Mouse (Mus musculus) adrenal gland, adult 2 months (tissue): ENCODE data around the gene Mad1l1. TPM values are rescaled to one million over a fixed set of nuclear protein-coding genes. Genes with fewer than 3 reads are reported as not detected.

Experiments used
- DNase-seq: peaks from one replicate; pipeline ENCODE4 v3.0.0; 2021
- polyA plus RNA-seq: library from polyadenylated mRNA; depleted of rRNA; stranded (reverse); fragments of >200 nt; gene quantifications from 2 replicates; pipeline ENCODE4 v1.2.3, GENCODE M21; 2012
- total RNA-seq, 2 experiments: library from RNA; stranded (reverse); gene quantifications; 2 replicates each; pipeline ENCODE4 v1.2.3; 2021

Gene Mad1l1
- total and polyA plus RNA-seq, 3 experiments: 12.4 to 21.0 (median 20.5) TPM

DNA sequence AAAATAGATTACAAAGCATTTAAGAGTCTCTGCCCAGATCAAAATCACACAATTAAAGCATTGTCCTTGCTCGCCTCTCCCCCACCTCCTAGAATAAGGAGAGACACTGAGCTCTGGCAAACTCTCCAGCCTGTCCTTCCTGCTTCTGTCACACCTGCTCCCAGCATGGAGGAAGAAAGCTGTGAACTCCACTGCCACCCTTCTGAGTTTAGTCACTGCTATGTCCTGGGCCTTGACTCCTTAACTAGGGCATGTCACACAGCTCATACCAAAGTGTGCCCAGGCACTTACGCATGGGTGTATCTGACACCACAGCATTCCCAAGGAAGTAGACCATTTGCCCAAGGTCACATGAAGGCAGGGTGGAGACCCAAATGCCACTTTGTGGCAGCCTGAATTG, 275.9 kb downstream of the Mad1l1 start:
- no peak for DNase-seq

DNA sequence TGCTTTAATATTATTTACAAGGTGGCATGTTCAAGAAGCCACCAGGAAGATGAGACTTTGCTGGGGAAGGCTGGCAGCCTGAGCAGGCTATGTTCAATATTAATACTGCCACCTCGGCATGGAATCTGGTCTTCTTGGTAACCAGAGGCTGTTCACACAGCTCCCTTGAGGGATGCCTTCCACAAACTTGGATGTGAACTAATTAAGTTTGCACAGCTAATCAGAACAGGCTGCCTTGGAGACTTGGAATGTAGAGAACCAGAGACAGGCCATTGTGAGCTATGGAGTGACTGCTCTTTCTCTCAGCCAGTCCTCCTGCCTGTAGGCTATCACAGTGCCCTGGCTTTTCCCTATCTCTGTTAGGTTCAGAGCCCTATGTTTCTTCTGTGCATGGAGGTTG, 278.4 kb downstream of the Mad1l1 start:
- no peak for DNase-seq

- DNase-seq: peak; percentile 25
Observed at GRCm38 (mm10) chr5:140042002-140042611, 279.2 kb downstream of the Mad1l1 start.

DNA sequence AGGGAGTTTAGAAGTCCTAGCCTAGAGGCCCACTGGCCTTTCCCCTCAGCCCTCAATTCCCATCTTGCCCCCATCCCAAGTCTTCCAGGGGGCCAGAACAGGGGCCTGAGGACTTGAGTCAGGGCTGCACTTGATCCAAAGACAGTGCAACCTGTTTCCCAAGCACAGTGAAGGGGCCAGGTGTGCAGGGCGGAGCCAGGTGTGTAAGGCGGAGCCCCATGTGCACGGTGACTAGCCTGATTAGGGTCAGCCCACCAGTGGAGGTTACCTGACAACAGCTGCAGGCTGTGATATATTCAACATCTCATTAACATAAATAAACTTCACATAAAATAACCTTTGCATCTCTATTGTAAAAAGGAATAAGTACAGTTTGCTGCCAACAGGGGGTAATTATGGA, 280.3 kb downstream of the Mad1l1 start:
- DNase-seq: no peak

DNA sequence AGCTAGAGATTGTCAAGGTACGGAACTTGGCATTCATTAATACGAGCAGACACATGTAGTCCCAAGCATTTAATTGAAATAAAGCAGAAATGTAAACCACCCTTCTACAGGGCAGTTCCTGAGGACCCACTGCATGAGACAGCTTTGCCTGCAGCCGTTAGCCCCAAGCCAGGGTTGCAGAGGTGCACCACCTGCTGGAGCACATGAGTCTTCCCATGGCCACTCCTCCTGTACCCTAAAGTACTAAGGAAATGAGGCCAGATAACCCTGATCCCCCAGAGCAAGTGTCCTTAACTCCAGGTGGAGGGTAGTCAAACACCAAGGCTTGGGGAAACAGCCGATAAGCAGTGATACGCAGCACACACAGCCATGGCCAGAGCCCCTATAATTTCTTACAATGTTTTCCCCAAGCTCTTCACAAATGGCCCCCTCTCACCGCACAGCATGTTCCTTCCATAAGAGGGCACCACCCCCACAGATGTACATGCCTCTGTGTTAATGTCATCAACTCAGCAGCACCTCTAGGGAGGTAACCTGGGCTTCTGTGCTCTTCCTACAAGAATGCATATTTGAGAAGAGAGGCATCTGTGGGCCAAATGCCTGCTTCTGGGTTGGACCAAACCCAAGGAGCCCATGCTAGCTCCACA, 283.6 kb downstream of the Mad1l1 start:
- DNase-seq: no peak

DNA sequence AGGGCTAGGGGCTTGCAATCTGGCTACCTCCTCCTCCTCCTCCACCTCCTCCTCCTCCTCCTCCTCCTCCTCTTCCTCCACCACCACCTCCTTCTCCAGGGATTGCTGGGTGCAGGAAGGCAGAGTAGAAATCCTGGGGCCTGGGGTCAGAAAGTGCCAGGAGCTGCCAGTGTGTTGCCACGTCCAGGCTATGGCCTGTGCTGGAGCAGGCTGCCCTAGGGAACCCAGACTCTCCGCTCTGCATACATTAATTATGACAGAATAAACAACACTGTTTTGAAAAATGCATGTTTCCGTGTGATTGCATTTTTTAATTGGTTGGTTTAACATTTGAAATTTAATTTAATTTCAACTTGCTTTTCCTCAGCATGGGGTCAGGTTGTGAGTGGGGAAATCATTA, 285.7 kb downstream of the Mad1l1 start:
- no peak for DNase-seq

GRCm38 (mm10) chr5:140035025-140035330, 286.4 kb downstream of the Mad1l1 start:
- DNase-seq: no peak

DNA sequence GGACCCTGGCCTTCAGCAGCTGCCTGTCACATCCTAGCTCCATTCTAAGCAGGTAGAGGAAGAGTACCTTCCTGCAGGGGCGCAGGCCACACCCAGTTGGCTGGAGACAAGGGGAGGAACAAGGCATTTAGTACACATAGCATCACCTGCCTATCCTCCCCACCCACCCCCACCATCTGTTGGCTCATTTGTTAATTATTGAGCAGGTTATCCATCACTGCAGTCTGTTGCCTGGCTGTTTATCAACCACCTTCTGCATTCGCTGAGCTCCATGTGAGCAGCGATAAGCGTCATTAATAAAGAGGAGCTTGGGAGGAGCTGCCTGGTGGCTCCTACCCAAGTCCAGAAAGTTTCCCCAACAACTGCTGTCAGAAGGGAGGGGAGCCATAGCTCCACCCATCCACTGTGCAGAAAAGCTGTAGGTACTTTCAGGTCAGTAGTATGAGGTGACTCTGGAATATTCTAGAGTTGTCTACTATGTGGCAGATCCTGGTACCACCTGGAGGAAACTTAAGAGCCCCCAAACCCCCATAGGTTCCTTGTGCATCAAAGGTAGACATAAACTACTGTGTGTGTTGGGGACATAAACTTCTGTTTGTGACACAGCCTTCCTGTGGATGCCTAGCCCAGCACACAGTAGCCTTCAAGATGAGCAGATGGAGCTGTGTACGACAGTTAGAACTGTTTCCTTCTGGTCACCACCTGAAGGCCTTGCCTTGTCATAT, 286.9 kb downstream of the Mad1l1 start:
- DNase-seq: no peak

DNA sequence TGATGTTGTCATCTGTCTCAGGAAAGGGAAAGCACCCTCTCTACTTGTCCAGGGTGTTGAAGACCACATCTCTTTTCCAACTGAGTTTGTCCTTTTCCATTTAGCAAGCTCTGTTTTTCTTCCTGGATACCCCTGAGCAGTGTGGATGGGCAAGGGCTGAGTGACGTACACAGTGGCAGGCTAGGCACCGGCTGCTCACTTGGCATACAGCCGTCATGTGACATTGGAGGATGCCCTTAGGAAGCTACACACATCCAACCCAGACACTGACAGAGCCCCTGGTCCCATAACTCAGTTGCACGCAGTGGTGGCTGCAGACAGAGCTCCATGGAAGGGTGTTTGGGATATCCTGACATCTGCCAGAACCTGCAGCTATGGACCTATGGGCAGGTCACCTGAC, 295.0 kb downstream of the Mad1l1 start:
- DNase-seq: no peak

GRCm38 (mm10) chr5:140025301-140025700, 296.1 kb downstream of the Mad1l1 start:
- peak; percentile 87 for DNase-seq

DNA sequence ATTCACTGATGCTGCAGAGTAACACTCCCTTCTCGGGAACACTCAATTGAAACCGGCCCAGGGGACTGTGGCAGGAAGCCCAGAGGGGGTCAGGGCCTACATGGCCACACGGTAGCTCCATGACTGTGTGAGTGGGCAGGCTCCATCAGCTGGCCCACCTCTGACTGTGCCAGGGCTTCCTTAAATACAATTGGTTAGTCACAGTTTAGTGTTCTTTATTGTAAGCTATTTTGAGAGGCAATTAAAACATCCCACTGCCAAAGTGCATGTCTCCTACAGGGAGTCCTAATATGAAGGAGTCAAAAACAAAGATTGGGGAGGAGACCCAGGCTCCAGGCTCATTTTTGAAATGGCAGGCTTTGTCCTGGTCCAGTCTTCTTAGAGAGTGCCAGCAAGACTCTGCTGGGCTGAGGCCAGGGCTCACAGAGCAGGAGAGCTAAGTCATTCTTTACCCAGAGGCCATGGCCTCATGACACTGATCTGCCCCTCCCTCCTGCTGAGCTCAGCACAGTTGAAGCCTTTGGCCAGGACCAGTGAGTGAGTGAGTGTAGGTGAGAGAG, 297.3 kb downstream of the Mad1l1 start:
- DNase-seq: peak; percentile 90

- DNase-seq: no peak
Observed at GRCm38 (mm10) chr5:140022861-140023260, 298.5 kb downstream of the Mad1l1 start.

GRCm38 (mm10) chr5:140021755-140022154, 299.6 kb downstream of the Mad1l1 start:
- no peak for DNase-seq

GRCm38 (mm10) chr5:140019616-140020015, 301.7 kb downstream of the Mad1l1 start:
- DNase-seq: peak; percentile 52

DNA sequence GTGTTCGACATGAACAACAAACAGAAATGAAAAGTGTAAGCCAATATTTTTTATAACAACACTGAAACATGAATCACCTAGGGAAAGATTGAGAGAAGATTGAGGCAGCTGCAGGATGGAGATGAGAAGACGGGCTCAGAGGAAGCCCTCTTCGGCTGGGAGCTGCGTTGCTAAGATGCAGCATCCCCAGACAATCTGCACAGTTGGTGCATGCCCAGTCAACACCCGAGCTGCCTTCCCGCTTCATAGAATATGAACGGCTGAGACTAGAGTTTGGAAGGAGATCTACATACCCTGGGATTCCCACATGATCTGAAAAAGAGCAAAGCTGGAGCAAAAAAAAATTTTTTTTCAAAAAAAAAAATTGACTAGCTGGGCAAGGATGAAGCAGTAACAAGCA, 302.6 kb downstream of the Mad1l1 start:
- no peak for DNase-seq

DNA sequence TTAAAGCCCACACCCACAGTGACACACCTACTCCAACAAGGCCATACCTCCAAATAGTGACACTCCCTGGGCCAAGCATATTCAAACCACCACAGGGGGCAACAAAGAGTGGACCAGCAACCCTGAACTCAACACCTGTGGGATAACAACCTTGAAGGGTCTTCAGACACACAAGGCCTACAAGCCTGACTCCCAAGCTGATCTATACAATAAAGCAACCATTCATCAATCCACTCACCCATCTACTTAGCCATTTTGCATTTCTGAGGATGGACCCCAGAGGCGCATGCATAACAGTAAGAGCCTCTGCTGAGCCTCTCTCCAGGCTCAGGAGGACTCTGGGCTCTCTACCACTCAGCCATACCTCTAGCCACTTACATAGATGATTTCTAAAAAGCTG, 304.5 kb downstream of the Mad1l1 start:
- no peak for DNase-seq

GRCm38 (mm10) chr5:140013652-140014051, 307.7 kb downstream of the Mad1l1 start:
- no peak for DNase-seq

GRCm38 (mm10) chr5:140012286-140012967, 308.9 kb downstream of the Mad1l1 start:
- DNase-seq: no peak

- DNase-seq: no peak
Observed at GRCm38 (mm10) chr5:140010405-140010804, 310.9 kb downstream of the Mad1l1 start.

GRCm38 (mm10) chr5:140009083-140009655, 312.2 kb downstream of the Mad1l1 start:
- no peak for DNase-seq

DNA sequence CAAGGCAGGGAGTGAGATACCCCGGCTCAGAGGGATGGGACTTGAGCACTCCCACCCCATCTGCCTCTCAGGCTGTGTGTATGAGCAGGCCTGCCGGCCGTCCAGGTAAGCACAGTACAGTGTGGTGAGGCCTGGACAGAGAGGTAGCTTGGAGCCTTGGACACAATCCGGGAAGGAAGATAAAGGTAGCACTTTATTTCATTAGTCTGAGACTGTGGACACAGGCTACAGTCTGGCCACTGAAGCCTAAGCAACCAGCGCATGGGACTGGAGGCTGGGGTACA, 312.9 kb downstream of the Mad1l1 start:
- no peak for DNase-seq

- no peak for DNase-seq
Observed at GRCm38 (mm10) chr5:140007656-140008522, 313.5 kb downstream of the Mad1l1 start.
